Mouse (Mus musculus): ENCODE measurements at regions not wholly inside any gene's neighbourhood (a gene's known extent, or its start where the extent isn't known, plus 50 kb on each side); places are given as distances from the start of the nearest gene placed in this dataset.
"Not testable (repeated sequence)": the region's sequence is repeated elsewhere in the genome, so short reads cannot be mapped to it uniquely, and the experiment has no call there.

- no peak for DNase-seq (ENCODE audit: low spot score)
These were observed 118.7 kb upstream of the Cpsf6 start for GRCm38 (mm10) chr10:117498497-117498896.

GRCm38 (mm10) chr10:117497565-117498256 lies 117.9 kb upstream of the Cpsf6 start:
- no peak for DNase-seq (ENCODE audit: low spot score)

- DNase-seq (ENCODE audit: low spot score), result not testable (repeated sequence)
These were observed 117.3 kb upstream of the Cpsf6 start for GRCm38 (mm10) chr10:117497082-117497481.

GRCm38 (mm10) chr10:117496064-117497011 lies 116.5 kb upstream of the Cpsf6 start:
- DNase-seq (ENCODE audit: low spot score), result no peak

GRCm38 (mm10) chr10:117494171-117494701 lies 114.4 kb upstream of the Cpsf6 start:
- DNase-seq (ENCODE audit: low spot score), result no peak

GRCm38 (mm10) chr10:117493824-117494121 lies 114.0 kb upstream of the Cpsf6 start:
- DNase-seq (ENCODE audit: low spot score), result no peak

GRCm38 (mm10) chr10:117493091-117493823 lies 113.4 kb upstream of the Cpsf6 start:
- DNase-seq (ENCODE audit: low spot score), result no peak

- DNase-seq (ENCODE audit: low spot score), result no peak
These were observed 112.7 kb upstream of the Cpsf6 start for GRCm38 (mm10) chr10:117492391-117492990.

GRCm38 (mm10) chr10:117491711-117492110 lies 111.9 kb upstream of the Cpsf6 start:
- no peak for DNase-seq (ENCODE audit: low spot score)

GRCm38 (mm10) chr10:117490851-117491595 lies 111.2 kb upstream of the Cpsf6 start:
- DNase-seq (ENCODE audit: low spot score), result no peak

GRCm38 (mm10) chr10:117483091-117483600 lies 103.3 kb upstream of the Cpsf6 start:
- no peak for DNase-seq (ENCODE audit: low spot score)

- no peak for DNase-seq (ENCODE audit: low spot score)
These were observed 102.5 kb upstream of the Cpsf6 start for GRCm38 (mm10) chr10:117482361-117482760.

- DNase-seq (ENCODE audit: low spot score), result no peak
These were observed 101.7 kb upstream of the Cpsf6 start for GRCm38 (mm10) chr10:117481341-117481990.

GRCm38 (mm10) chr10:117480456-117480850 lies 100.6 kb upstream of the Cpsf6 start:
- no peak for DNase-seq (ENCODE audit: low spot score)

- DNase-seq (ENCODE audit: low spot score), result no peak
These were observed 100.1 kb upstream of the Cpsf6 start for GRCm38 (mm10) chr10:117479721-117480455.

- DNase-seq (ENCODE audit: low spot score), result no peak
These were observed 99.1 kb upstream of the Cpsf6 start for GRCm38 (mm10) chr10:117478931-117479280.

- no peak for DNase-seq (ENCODE audit: low spot score)
These were observed 98.6 kb upstream of the Cpsf6 start for GRCm38 (mm10) chr10:117478202-117478930.

GRCm38 (mm10) chr10:117477331-117478201 lies 97.8 kb upstream of the Cpsf6 start:
- no peak for DNase-seq (ENCODE audit: low spot score)
